Mouse (Mus musculus): Measurements from ENCODE around the gene St6galnac4. TPM values are rescaled to one million over a fixed set of nuclear protein-coding genes. Genes with fewer than 3 reads are reported as not detected.

Gene St6galnac4
- total RNA-seq, 2 experiments from 2014 or later: 8.6 to 9.2 TPM

- no peak for ATAC-seq (ENCODE audit: poor library complexity, severe bottlenecking)
Measured at GRCm38 (mm10) chr2:32625873-32626694, 39.2 kb downstream of the St6galnac4 start.

GRCm38 (mm10) chr2:32627266-32628043, 40.6 kb downstream of the St6galnac4 start:
- ATAC-seq (ENCODE audit: poor library complexity, severe bottlenecking): no peak

DNA sequence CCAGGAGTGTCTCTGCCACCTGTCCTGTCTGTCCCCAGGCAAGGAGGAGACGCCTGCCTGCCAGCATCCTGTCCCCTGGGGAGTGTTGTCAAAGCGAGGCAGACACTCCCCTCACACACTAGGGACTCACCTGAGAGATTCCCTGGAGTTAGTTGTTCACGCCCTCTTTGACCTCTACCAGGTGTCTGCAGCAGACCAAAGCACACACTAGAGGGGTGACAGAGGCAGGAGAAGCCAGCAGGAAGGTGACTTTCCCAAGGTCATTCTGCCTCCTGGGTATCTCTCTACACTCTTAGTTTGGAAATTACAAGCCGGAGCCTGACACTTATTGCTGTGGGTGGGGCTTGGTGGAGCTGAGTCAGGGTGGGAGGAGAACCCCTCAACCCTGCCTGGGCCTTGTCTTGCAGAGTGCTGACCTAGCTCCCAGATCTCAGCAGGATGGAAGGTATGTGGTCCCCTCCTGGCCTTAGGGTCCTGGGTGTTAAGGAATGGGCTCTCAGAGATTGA, 41.2 kb downstream of the St6galnac4 start:
- ATAC-seq (ENCODE audit: poor library complexity, severe bottlenecking): no peak

GRCm38 (mm10) chr2:32628729-32629128, 41.8 kb downstream of the St6galnac4 start:
- no peak for ATAC-seq (ENCODE audit: poor library complexity, severe bottlenecking)

DNA sequence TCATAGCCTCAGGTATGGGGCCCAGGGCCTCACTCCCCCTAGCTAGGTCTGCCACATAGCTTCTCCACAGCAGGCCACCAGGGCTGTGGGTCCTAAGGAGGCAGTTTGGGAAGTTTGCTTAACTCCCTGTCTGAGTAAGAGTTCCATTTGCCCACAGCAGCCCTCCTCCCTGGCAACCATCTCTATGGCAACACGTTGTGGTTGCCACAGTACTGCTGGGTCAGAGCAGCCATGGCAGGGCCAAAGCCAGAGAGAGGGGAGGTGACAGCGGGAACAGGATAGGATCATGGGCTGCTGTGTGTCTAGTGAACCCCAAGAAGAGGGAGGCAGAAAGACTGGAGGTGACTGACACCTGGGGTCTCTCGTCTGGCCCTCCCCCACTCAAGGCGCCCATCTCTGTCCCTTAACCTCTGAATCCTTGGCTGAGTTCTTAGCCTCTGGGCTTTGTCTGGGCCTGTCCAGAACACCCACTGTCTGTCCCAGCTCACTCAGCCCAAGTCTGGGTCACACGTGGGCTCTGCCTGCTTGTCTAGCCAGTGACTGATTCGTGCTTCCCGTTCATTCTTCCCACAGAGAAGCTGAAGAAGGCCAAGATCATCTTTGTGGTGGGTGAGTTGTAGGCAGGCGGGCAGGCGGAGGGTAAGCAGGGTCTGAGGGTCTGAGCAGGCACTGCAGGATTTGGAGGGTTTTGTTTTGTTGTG, 42.5 kb downstream of the St6galnac4 start:
- no peak for ATAC-seq (ENCODE audit: poor library complexity, severe bottlenecking)

- no peak for ATAC-seq (ENCODE audit: poor library complexity, severe bottlenecking)
Measured at GRCm38 (mm10) chr2:32630036-32630435, 43.1 kb downstream of the St6galnac4 start.

DNA sequence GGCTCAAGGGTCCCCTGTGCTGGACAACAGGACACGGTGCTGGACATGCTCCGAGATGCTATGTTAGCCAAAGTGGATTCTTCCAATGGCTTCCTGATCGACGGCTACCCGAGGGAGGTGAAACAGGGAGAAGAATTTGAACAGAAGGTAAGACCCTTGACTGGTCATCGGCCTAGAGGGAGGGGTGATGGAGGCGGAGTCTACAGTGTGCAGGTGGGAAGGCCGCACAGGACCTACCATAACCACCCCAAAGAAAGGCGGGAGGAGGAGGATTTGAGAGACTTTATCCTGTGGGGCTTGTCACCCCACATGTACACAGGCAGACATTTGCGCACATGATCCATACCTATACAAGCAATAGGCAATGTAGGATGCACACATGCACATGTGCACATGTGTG, 44.2 kb downstream of the St6galnac4 start:
- ATAC-seq (ENCODE audit: poor library complexity, severe bottlenecking): no peak

DNA sequence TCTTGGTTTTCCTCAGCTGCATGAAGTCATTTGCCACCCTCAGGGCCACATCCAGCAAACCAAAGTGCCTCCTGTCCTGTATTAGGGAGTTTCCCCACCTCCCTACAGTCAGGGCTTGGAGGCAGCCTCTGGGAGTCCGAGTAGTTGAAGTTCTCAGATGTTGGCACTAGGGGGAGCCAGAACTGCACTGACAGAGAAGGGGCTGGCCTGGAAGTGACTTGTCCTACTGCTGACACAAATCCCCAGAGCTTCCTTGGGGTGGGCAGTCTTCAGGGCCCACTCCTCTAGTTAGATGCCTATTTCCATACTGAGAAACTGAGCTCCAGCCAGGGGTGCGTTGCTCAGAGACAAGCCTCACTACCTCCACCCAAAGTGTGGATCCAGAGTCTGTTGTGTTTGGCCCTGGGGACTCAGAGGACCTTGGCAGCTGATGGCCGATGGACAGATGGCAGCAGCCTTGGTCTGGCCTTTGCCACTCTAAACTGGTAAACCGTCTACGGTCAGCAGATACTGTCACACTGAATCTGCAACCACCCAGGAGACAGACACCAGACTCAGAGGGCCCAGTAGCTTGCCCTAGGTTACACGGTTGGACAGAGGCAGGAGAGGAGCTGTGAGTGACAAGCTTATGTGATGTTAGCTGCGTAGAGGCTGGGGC, 45.0 kb downstream of the St6galnac4 start:
- ATAC-seq (ENCODE audit: poor library complexity, severe bottlenecking): peak; percentile 91

- ATAC-seq (ENCODE audit: poor library complexity, severe bottlenecking): no peak
Measured at GRCm38 (mm10) chr2:32633660-32634059, 46.8 kb downstream of the St6galnac4 start.

GRCm38 (mm10) chr2:32634277-32635105, 47.6 kb downstream of the St6galnac4 start:
- ATAC-seq (ENCODE audit: poor library complexity, severe bottlenecking): no peak

DNA sequence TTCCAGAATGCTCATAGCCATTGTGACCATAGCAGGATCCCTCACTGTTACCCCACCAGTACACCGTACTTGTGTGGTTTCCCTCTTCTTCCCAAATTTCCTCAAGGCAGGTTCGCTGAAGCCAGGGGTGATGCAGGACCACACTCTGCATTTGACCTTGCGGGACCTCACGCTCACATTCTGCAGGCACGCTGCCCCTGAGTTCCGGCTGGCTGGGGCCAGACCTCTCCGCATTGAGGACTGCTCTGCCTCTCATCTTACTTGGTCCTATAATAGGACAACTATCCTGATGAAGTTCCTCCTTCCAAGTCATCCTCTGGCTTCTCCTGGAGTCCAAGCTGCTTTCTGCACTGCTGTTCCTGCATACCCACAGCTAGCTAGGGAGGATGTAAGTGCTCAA, 49.7 kb downstream of the St6galnac4 start:
- ATAC-seq (ENCODE audit: poor library complexity, severe bottlenecking): no peak

DNA sequence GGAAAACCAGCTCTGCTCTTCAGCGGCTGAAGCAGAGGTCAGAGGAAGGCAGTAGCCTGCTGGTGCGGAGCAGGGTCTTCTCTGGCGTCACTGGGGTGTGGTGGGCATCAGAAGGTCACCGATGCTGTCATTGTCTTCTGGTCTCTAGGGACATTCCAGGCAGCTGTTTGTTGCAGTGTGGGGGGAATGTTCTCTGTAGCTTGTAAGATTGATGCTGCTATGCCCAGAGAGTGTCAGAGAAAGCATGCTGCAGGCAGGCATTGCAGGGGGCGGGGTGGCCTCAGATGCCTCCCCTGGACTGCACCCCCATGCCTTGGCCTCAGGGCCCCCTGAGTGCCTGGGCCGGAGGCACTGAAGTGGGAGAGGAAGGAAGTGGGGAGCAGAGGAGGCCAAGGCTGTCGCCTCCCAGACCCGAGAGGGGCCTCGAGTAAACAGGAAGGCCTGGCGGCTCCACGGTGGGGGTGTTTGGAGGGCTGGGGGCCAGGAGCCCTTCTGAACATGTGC, 50.9 kb downstream of the St6galnac4 start:
- ATAC-seq (ENCODE audit: poor library complexity, severe bottlenecking): peak; percentile 54

DNA sequence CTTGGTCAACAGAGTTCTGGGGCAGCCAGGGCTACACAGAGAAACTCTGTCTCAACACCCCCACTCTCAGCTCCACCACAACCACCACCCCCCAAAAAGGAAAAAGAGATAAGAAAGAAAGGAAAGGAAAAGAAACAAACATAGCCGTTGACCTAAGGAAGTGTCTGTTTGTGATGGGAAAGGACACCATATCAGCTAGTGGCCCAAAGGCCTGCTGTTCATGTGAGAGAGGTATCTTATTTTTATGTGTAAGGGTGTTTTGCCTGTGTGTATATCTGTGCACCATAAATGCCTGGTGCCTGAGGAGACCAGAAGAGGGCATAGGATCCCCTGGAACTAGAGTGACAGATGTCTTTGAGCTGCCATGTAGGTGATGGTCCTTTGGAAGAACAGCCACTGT, 52.7 kb downstream of the St6galnac4 start:
- ATAC-seq (ENCODE audit: poor library complexity, severe bottlenecking): no peak

- ATAC-seq (ENCODE audit: poor library complexity, severe bottlenecking): no peak
Measured at GRCm38 (mm10) chr2:32640550-32641051, 53.7 kb downstream of the St6galnac4 start.

DNA sequence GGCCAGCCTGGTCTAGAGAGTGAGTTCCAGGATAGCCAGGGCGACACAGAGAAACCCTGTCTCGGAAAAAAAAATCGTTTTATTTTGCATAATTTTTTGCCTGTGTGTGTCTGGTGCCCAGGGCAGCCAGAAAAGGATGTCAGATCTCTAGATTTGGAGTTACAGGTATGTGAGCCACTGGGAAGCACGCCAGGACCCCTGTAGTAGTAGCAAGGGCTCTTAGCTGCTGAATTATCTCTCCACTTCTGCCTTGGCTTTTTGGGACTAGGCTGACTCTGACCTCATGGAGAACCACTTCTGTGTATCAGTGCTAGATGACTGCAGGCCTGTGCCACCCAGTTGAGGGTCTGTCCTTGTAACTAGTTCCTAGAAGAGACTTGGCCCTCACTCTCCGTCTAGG, 54.9 kb downstream of the St6galnac4 start:
- no peak for ATAC-seq (ENCODE audit: poor library complexity, severe bottlenecking)

DNA sequence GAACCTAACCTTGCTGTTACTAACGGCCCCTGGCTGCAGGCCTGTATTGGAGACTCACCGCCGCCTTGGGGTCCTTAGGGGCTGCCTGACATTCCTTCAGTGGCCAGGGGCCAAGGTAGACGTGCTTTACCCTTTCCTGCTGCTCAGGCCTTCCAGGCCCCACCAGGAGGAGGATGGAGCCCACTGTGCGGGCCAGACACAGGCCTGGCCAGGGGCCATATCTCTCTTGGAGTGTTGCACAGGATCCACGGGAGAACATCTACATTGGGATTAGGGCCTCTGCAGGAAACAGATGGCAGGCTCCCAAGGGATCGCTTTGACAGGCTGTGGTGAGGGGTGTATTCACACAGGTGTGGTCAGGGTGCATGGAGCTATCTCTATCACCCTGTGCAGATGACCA, 55.9 kb downstream of the St6galnac4 start:
- ATAC-seq (ENCODE audit: poor library complexity, severe bottlenecking): no peak

DNA sequence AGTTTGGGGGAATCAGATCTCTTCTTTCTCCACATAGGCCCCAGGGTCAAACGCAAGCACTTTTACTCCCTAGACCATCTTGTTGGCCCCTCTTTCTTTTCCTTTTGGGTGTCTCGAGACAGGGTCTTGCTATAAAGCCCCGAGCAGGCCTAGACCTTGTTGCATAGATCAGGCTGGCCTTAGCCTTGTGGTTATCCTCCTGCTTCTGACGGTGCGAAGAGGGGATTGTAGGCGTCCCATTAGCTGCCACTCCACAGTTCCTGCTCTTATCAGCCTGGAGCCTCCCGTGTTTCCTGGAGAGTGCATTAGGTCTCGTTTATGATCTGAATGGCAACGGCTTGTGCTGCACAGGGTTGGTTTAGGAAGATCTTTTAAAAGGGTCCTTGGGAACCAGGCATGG, 57.2 kb downstream of the St6galnac4 start:
- ATAC-seq (ENCODE audit: poor library complexity, severe bottlenecking): no peak

GRCm38 (mm10) chr2:32644799-32645475, 58.0 kb downstream of the St6galnac4 start:
- ATAC-seq (ENCODE audit: poor library complexity, severe bottlenecking): no peak

DNA sequence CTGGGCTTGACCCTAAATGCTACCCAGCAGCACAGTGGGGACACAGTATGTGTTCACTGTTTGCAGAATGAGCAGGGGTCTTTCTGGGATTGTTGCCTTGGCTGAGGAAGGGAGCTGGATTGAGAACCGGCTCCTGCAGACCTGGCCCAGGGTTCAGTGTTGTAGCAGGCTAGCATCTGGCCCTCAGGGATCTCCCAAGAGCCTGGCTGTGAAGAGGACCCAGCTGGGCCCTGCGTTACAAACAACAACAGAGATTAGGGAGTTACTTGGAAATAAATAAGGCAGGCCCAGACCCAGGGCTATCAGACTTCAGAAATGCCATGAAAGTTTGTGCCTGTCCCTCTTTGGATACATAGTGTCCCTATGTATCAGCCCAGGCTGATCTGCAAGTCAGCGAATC, 58.8 kb downstream of the St6galnac4 start:
- ATAC-seq (ENCODE audit: poor library complexity, severe bottlenecking): no peak

All from megakaryocyte, adult 5-6 weeks (primary cell).